Mouse (Mus musculus): ENCODE results near the gene Ccdc82. TPM values are rescaled to one million over a fixed set of nuclear protein-coding genes. Genes with fewer than 3 reads are reported as not detected.

Ccdc82 gene
- polyA plus RNA-seq, 1 experiment from 2014 or later: 21.9 TPM

GRCm38 (mm10) chr9:13315393-13315792, 68.6 kb downstream of the Ccdc82 start:
- WGBS: 88% methylated on average over 5 of the region's 5 CpGs
- no peak overlapping the region for H3K4me2 ChIP-seq (ENCODE audit: low read depth, low read length)

GRCm38 (mm10) chr9:13319566-13319965, 72.8 kb downstream of the Ccdc82 start:
- 90% methylated on average over 2 of the region's 2 CpGs for WGBS

More at GRCm38 (mm10) chr9:13315393-13315792, 68.6 kb downstream of the Ccdc82 start:
- no peak overlapping the region for H3K27ac ChIP-seq (ENCODE audit: low read depth, low read length)
- no peaks in the 10 kb centered on the region for H3K27me3 ChIP-seq (ENCODE audit: control insufficient read depth, insufficient read depth, low read length)
- no peak overlapping the region for H3K9ac ChIP-seq (replicated peaks; ENCODE audit: low read depth, low read length)
- H3K4me1 ChIP-seq (ENCODE audit: control insufficient read depth, insufficient read depth, low read length): peaks cover under 1% of the 10 kb centered on the region; the same call in 1 of the 2 replicates
- no peak overlapping the region for H3K4me3 ChIP-seq (ENCODE audit: low read depth, low read length)
- H3K9me3 ChIP-seq (ENCODE audit: control insufficient read depth, low read length): no peaks in the 10 kb centered on the region
- H3K36me3 ChIP-seq (ENCODE audit: control insufficient read depth, insufficient read depth, low read length): no peaks in the 10 kb centered on the region
- ATAC-seq (ENCODE audit: low read depth): no peak

GRCm38 (mm10) chr9:13320800-13321364, 74.1 kb downstream of the Ccdc82 start:
- no peak overlapping the region for H3K27ac ChIP-seq (ENCODE audit: low read depth, low read length)
- no peaks in the 10 kb centered on the region for H3K36me3 ChIP-seq (ENCODE audit: control insufficient read depth, insufficient read depth, low read length)
- no peak overlapping the region for H3K4me2 ChIP-seq (ENCODE audit: low read depth, low read length)
- WGBS: 90% methylated on average over 5 of the region's 5 CpGs
- H3K27me3 ChIP-seq (ENCODE audit: control insufficient read depth, insufficient read depth, low read length): no peaks in the 10 kb centered on the region
- no peaks in the 10 kb centered on the region for H3K4me1 ChIP-seq (ENCODE audit: control insufficient read depth, insufficient read depth, low read length)
- no peaks in the 10 kb centered on the region for H3K9me3 ChIP-seq (ENCODE audit: control insufficient read depth, low read length)
- no peak overlapping the region for H3K9ac ChIP-seq (replicated peaks; ENCODE audit: low read depth, low read length)
- no peak overlapping the region for H3K4me3 ChIP-seq (ENCODE audit: low read depth, low read length)
- no peak for ATAC-seq (ENCODE audit: low read depth)

More at GRCm38 (mm10) chr9:13319566-13319965, 72.8 kb downstream of the Ccdc82 start:
- Histone ChIP-seq H3K9ac (replicated peaks; ENCODE audit: low read depth, low read length) (no peak overlapping the region), H3K27me3 (ENCODE audit: control insufficient read depth, insufficient read depth, low read length) (no peaks in the 10 kb centered on the region), H3K4me3 (ENCODE audit: low read depth, low read length) (no peak overlapping the region), H3K9me3 (ENCODE audit: control insufficient read depth, low read length) (no peaks in the 10 kb centered on the region), H3K36me3 (ENCODE audit: control insufficient read depth, insufficient read depth, low read length) (no peaks in the 10 kb centered on the region), H3K27ac (ENCODE audit: low read depth, low read length) (no peak overlapping the region), H3K4me2 (ENCODE audit: low read depth, low read length) (no peak overlapping the region), H3K4me1 (ENCODE audit: control insufficient read depth, insufficient read depth, low read length) (no peaks in the 10 kb centered on the region)
- ATAC-seq (ENCODE audit: low read depth): no peak

- Histone ChIP-seq H3K4me2 (ENCODE audit: low read depth, low read length) (no peak overlapping the region), H3K27ac (ENCODE audit: low read depth, low read length) (no peak overlapping the region), H3K4me1 (ENCODE audit: control insufficient read depth, insufficient read depth, low read length) (no peaks in the 10 kb centered on the region), H3K4me3 (ENCODE audit: low read depth, low read length) (no peak overlapping the region), H3K9me3 (ENCODE audit: control insufficient read depth, low read length) (no peaks in the 10 kb centered on the region), H3K27me3 (ENCODE audit: control insufficient read depth, insufficient read depth, low read length) (no peaks in the 10 kb centered on the region), H3K36me3 (ENCODE audit: control insufficient read depth, insufficient read depth, low read length) (no peaks in the 10 kb centered on the region), H3K9ac (replicated peaks; ENCODE audit: low read depth, low read length) (no peak overlapping the region)
- 67% methylated on average over 2 of the region's 2 CpGs for WGBS
- no peak for ATAC-seq (ENCODE audit: low read depth)
These were observed 76.3 kb downstream of the Ccdc82 start for GRCm38 (mm10) chr9:13323074-13323473.

GRCm38 (mm10) chr9:13323612-13324011, 76.9 kb downstream of the Ccdc82 start:
- H3K27me3 ChIP-seq (ENCODE audit: control insufficient read depth, insufficient read depth, low read length): no peaks in the 10 kb centered on the region
- H3K27ac ChIP-seq (ENCODE audit: low read depth, low read length): no peak overlapping the region
- H3K4me3 ChIP-seq (ENCODE audit: low read depth, low read length): no peak overlapping the region
- H3K4me2 ChIP-seq (ENCODE audit: low read depth, low read length): no peak overlapping the region
- no peaks in the 10 kb centered on the region for H3K9me3 ChIP-seq (ENCODE audit: control insufficient read depth, low read length)
- H3K36me3 ChIP-seq (ENCODE audit: control insufficient read depth, insufficient read depth, low read length): no peaks in the 10 kb centered on the region
- ATAC-seq (ENCODE audit: low read depth): no peak
- H3K9ac ChIP-seq (replicated peaks; ENCODE audit: low read depth, low read length): no peak overlapping the region
- H3K4me1 ChIP-seq (ENCODE audit: control insufficient read depth, insufficient read depth, low read length): no peaks in the 10 kb centered on the region
- WGBS: 33% methylated on average over 1 of the region's 1 CpGs

Other genes with a start within 250 kb of the Ccdc82 start
- 9.1 and 11.7 TPM in 2 replicates for gene Jrkl, start 1.1 kb upstream of the Ccdc82 start, polyA plus RNA-seq (2014; fragmentation: Nextera tagmentation; extraction: Ambion mirVana)
- 12.7 and 13.2 TPM in 2 replicates for gene Maml2, start 51.0 kb downstream of the Ccdc82 start, polyA plus RNA-seq (2014; fragmentation: Nextera tagmentation; extraction: Ambion mirVana)
- not detected in 2 replicates for gene Gm17571, start 199.8 kb downstream of the Ccdc82 start, polyA plus RNA-seq (2014; fragmentation: Nextera tagmentation; extraction: Ambion mirVana)

Data from neural tube, embryonic 14.5 days (tissue).